Mouse (Mus musculus) cerebellum, adult 2 months (tissue): ENCODE data around the gene Cipc.

Experiments used
- CTCF ChIP-seq: fragments of 200-500 bp; IDR thresholded peaks from 2 replicates; pipeline ENCODE4 v1.5.1; 2011; ENCODE audit warnings: low read depth, mild to moderate bottlenecking, control low read depth, low read length, moderate library complexity, borderline replicate concordance; ENCODE audit not compliant: insufficient read depth
- POLR2A ChIP-seq: fragments of 200-500 bp; IDR thresholded peaks from 2 replicates; pipeline ENCODE4 v1.6.1; 2011; ENCODE audit warnings: low read length, control low read depth, borderline replicate concordance; ENCODE audit not compliant: insufficient read depth

DNA sequence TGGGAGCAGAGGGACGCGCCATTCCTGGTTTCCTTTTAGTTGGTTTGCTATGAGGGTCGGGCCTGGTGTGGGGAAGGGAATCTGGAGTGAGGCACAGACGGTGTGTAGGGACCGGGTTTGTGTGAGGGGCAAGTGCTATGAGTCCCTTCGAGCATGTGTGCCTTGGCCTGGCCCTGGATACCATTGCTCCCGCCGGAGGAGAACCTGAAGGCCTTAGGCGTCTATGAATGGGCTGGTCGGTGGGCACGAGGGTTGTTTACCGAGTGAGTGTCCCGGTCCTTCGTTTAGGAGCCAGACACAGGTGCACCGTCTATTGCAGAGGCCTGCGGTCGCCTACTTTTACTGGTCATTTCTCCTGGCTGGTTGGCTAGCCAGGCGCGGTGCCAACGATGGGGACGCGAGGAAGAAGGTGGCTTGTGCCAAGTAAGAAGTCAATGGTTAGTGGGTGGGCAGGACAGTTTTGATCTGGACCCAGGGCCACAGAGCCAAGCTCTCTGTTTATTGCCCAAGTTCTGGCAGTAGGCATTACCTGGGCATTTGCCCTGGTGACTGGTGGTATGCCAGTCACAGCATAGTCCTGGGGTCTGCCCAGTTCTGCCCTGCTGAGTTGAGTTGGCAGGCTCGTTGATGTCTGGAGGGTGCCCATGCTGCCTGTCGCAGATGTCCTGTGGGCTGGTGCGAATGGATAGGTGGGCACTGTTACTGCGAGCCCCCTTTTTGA is 998 bp downstream of the Cipc start:
- TF ChIP-seq CTCF (no peak), POLR2A (0 out of 2 replicates have a peak, but pooled peaks have one; percentile 31)
